Mouse (Mus musculus) frontal cortex, postnatal 14 days (tissue): ENCODE measurements at regions not wholly inside any gene's neighbourhood (a gene's known extent, or its start where the extent isn't known, plus 50 kb on each side); places are given as distances from the start of the nearest gene placed in this dataset.
"Not testable (repeated sequence)": the region's sequence is repeated elsewhere in the genome, so short reads cannot be mapped to it uniquely, and the experiment has no call there.

Experiments
- DNase-seq, 2 experiments: peaks; one replicate each; pipeline ENCODE4 v3.0.0; 2022; ENCODE audit warnings: low spot score in 2 of 2

DNA sequence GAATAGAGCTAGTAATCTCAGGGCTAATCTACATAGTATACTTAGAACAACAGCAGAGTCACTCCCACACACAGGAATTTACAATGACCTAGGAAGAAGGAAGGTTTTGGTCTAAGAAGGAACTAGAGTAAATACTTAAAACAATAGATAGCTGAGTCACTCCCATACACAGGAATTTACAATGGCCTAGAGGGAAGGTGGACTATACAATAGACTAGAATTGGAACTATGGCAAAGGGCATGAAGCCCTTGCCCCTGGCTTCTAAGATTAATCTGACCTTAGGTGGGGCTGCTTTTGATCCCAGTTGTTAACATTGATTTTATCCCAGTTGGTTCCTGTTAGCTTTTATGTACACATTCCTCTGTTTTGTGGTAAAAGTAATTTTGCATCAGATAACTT, 427.8 kb upstream of the Clint1 start:
- not testable (repeated sequence) for DNase-seq

DNA sequence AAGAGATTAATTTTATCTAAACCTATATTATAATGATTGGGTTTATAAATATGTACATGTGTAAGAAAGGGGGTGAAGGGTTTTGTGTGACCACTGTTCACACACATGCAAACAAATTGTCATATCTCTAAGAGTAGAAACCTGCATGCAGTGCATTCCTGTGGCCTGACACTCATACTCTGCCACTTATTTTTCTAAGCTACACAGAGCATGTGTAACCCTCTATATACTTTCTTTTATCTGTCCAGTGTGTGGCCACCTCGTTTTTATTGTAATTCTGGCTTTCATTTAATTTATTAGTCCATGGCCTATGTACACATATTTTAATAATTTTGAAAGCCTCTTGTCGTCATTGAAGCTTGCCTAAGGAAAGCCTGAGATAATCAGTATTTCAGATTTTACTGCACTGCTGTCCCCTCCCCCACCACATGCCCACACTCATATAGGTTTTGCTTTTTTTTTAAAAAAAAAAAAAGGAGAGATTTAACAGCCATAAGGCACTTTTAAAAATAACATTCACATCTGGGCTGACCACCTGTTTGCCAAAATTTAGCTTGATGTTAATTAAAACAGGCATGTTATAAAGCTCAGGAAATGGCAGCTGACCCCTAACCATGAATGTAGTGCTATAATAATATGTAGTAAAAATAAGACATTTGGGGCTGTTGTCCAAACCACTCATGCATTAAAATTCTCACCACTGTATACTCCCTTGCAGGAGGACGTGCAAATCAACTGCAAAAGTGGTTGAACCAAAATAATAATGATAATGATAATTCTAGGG, 410.7 kb upstream of the Clint1 start:
- DNase-seq: no peak

DNA sequence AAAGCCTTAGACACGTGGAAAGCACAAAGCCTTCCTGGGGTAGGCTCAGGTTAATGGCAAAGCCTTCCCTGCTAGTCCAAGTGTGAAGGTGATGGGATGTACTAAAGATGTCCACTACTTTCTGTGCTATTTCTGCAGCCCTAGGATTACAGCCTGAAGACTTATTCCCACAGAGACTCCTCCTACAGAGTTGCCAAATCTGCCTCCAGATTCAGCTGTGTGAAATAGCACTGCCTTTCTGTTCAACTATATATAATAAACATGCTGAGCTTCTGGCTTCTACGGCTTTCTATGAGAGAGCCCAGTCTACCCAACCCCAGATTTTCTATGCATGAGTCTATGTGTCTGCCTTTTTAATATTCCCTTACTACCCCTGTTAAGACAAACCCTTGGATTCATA, 405.3 kb upstream of the Clint1 start:
- no peak for DNase-seq

DNA sequence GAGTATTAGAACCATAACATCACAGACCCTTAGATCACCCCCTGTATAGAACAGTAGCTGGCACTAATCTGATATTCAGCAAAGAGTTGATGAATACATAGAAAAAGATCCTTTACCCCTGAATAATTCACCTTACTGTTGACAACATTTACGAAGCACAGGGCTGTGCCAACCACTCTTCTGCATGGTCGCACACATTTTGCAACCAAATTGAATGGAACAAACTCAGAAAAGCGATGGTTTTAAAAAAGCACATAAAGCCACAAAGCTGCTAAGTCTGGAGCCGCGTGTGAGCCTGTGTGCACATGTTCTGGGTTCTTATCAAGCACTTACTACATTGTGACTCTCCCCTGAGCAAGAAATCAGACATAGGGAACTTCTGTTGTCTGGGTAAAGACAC, 397.6 kb upstream of the Clint1 start:
- no peak for DNase-seq

DNA sequence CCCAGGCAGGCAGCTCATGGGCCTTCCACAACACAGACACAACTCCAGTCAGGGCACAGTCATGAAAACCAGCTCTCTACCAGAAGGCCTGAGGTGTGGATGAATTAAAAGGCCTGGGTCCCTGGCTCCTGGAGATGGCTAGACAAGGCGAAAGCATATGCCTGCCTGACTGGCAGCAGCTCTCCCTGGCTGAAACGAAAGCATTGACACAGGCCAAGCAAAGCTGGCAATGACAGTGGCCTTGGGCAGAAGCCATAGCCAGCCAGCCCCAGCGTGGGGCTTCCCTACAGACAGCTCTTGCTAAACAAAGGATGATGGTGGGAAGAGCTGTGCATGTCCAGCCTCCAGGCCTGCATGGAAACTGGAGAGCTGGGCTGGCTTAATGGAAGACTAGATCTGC, 396.9 kb upstream of the Clint1 start:
- no peak for DNase-seq

DNA sequence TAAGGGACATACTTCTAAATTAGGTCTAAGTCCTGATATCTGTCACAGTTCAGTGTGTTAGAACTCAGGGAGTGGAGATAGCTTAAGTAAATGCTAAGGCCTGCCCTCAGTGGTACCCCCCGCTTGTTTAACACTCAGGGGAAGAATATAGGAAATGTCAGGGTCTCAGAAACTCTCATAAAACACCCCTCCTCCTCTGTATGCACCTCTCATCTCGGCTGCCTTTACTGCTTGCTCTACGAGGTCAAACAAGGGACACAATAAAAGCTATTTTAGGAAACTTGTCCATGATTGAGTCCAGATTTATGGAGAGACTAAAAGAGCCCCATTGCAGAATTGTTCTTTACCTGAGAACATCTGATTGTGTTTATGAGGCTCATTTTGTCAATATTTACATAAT, 395.1 kb upstream of the Clint1 start:
- no peak for DNase-seq

DNA sequence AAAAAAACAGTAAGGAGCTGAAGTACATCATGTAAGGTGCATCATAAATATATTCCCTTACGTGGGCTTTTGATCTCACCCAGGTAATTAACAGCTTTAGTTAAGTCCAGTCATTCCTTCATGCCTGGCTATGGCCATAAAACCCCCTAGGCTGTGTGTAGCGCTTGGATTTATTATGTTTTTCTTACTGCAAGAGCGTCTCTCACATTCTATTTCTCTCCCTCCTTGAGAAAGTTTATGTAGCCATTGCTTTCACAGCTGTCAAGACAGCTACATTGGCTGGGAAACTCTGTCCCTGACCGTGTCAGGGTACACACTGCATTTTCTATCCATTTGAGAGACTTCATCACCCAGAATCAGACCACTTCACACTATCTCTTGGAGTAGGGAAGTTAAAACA, 394.3 kb upstream of the Clint1 start:
- no peak for DNase-seq

DNA sequence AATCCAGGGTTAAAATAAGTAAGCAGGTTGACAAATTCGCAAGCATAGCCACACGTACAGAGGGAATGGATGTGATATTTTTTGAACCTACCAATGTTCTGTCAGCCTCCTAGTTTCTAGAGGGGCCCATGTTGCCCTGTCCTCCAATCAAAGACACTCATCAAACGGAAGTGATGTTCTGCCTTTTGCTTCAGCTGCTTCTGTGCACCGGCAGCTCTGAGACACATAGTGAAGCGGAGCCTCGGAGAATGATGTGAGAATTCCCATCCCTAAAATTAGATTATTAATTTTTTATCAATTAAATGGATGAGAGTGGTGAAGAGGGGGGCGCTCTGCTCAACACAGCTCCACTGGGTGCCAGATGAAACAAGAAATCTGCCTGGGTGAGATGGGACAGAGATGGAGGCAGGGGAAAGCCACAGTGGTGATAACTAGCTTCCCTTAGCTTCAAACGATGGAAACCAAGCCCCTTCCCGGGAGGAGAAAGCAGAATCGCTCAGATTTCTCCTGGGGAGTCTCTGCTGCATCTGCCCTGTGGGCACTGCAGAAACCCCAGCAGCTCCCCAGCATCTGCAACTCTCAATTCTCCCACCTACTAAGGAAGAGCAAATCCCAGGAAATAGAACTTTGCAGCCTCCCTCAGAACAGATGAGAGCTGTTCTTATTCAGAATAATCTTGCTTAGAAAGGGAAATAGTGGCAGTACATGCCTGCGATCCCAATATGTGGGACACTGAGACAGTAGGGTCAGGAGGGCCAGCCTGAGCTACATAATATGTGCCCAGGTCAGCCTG, 391.7 kb upstream of the Clint1 start:
- no peak for DNase-seq

DNA sequence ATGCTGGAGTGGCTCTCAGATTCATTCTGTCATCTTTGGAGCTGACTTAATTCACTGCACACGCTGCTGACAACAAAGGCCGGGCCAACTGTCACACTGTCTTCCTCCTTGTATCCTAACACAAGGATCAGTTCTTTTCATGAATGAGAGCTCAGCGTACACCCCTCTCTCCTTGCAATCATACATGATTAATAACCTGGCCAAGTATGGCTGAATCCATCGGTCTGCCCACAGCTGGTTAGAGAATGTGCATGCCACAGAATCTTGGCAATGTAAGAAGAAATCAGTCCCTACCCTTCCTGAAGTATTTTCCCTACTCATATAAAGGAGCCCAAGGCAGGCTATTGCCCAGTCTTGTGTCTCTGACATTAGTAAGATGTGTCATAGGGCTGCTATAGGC, 387.4 kb upstream of the Clint1 start:
- DNase-seq: no peak

DNA sequence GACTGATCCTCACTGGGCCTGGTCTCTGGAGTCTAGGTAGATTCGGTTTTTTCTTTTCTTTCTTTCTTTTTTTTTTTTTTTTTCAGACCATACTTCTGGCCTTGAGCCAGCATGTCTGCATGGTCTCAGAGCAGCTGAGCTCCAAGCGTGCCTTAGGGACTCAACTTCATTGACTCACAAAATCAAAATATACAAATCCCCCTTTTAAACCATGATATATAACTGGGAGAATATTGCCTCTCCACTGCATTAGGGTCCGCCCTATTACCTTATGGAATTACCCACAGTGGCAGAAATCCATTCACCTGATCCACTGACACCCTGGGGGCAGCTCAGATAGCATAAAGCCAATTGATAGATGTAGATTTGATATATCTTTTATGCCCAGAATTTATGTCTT, 385.5 kb upstream of the Clint1 start:
- no peak for DNase-seq

DNA sequence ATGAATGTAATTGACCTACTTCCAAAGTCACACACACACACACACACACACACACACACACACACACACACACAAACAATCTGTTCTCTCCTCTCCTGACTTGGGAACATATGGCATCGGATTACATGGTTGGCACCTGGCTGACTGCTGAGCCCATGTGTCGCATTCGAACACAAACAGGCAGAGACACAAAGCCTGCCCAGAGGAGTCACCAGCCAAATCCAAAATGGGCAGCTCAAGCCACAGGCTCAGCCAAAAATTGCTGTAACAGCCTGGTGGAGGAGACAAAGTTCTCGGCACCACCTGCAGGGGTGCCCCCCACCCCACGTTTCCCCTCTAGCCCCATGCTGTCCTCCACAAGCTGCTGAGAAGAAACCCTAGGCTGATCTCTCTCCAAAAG, 379.7 kb upstream of the Clint1 start:
- no peak for DNase-seq

DNA sequence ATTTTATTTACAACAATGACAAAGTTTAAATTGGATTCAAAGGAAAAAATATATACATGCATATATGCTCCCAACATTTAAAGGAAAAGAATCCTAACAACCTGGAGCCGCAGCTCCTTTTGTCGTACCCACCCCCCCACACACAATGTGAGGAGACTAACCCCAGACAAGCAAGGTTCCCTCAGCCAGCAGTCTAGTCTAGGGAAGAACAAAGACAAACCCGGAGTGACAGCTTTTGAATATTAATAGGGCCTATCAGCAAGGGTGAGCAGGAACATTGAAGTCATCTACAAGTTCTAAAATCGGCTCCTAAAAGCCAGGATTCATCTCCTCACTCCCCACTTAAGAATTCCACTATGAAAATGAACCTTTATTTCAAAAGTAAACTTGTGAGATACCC, 374.9 kb upstream of the Clint1 start:
- no peak for DNase-seq

DNA sequence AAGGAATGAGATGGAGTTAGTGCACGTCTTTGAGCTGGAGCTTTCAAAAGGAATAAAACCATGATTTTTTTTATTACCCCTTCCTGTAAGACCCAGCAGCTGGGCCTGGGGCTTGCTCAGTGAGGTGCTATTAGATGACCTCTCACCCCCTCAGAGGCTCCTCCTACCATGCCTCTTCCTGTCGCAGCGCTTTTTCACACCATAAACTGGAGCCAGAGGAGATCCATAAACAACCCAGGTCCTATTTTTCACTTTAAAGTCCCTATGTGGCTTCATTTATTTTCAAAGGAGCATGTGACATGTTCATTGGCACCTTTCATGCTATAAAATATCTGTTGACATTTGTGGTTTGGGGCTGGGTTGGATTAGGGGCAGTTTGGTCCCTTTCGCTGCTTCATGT, 365.9 kb upstream of the Clint1 start:
- no peak for DNase-seq

DNA sequence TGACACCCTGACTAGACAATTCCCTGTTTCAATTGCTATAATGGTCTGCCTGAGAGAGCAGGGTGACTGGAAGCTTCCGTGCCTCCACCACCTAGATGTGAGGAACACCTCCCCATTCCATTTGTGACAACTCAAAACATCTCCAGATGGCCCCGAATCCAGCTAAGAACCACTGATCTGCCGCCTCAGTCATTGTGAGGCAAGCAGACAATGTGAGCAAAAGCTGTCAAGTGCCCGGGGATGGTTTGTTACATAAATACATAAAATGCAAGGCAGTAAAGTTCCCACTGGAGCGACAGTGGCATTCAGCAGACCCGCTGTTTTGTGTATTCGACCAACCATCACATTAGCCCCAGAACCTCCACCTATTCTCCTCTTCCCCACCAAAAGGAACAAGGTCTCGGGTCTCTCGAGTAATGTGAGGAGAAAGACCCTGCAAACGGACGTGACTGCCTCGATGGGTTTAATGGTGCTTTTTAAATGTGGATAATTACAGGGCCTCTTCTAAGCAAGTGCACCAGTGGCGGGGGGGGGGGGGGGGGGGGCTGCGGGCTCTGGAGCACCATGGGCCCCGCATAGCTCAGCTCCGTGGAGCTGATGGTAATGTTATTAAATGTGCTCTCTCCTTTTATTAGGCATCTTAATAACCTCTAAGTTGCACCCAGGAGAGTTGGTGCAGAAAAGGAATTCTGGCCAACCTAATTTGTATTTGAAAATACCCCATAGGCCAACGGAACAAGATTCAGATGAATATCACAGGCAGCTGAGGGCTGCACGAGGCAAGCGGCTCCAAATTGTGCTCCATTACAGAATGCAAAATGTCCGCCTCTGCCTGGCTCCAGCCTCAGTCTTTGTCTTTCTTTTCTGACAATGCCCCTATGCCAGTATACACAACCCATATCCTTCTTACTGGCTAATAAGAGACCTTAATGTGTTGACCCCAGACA, 360.6 kb upstream of the Clint1 start:
- no peak for DNase-seq

DNA sequence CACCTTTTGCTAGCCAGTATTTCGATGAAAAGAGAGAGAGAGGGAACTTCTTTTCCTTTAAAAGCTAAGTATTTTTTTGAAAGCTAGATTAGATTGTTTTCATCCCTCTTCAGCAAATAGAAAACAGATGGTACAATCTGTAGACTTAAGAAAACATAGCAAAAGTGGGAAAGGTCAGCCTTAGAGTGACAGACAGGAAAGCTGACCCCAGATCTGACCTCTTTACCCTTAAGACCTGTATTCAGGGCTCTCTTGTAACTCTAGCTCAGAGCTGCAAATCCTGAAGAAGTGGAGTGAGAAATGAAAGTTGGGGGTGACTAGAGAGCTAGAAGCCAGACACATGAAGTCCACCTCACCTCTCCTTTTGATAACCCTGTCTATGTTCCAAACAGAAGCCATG, 356.6 kb upstream of the Clint1 start:
- DNase-seq: no peak

DNA sequence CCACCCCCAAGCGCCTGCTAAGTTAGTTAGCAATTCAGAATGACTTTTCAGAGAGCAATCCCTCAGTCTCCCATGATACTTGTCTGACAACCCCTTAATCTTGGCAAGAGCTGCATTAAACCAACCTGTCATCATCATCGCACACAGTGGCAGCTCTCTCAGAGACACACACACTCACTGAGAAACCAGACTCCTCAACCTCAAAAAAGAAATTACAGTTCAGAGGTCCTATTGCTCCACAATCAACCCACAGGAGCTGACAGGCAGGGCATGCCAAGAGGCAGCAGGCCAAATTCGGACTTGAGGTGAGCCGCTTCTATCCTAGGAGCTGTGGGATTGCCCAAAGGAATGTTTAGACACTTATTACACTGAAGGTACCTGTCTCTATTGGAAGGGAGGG, 343.3 kb upstream of the Clint1 start:
- no peak for DNase-seq

DNA sequence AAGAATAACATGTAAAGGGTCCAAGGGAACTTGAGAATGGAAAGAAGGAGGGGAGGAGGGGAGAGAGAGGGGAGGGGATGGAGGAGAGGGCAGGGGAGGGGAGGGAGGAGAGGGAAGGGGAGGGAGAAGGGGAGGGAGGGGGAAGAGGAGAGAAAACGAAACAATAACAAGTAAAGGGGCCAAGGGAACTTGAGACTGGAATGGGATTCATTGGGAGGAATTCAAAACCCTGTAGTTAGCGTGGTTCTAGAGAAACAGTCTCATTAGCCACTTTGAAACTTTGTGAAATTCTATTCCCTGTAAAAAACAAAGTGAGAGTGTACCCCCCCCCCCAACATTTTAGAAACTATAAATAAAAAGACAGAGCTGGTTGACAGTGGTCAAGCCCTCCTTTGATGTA, 342.6 kb upstream of the Clint1 start:
- DNase-seq: no peak

DNA sequence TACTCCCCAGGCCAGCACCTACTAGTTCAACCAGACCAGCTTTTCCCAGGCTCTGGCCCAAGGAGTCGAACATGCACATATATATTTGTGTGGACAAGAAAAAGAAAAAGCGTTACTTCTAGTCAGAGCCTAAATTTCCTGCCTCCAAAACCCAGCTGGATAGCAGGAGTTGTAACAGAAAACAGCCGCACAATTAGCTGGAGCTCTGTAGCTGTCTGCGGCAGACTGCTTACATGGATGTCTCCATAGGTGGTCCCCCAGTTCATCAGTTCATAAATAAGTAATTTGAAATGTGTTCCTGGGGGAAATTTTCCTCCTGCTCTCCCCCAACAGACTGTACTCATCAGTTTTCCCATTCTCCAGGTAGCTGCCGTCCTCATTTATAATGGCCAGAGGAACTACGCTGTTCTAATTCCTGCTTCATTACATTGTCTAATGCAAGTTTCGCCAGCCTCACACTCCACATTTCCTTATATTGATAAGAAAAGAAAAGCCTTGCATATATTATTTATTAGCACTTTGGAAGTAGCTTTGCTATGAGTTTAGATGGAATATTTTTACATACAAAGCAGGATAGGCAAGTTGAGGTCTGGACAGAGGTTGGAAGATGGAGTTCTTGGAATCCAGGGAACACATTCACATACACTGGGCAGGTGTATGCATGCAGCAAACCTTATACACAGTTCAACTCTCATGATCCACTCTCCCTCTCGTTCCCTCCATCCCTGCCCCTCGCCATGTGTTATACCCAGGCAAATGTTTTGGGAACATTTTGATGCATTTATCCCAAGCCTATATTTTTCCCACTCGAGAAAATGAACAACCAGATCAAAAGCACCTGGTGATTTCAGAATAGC, 337.2 kb upstream of the Clint1 start:
- no peak for DNase-seq

DNA sequence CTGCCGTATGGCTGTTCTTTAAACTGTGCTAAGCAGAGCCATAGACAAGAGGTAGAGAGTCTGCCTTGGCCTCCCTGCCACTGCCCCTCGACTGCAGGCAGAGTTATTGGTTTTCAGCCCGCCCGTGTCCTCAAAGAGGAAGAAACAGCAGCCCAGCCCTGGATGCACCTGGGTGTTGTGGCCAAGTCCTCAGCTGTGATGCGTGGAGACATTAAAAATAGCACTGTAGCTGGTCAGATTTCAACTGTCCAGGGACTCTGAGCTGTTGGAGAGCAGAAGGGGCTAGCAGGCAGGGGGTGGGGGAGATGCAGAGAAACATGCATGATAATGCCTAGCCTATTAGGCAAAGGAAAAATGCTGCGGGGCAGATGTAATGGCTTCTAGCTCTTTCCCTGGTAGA, 327.1 kb upstream of the Clint1 start:
- DNase-seq: no peak

DNA sequence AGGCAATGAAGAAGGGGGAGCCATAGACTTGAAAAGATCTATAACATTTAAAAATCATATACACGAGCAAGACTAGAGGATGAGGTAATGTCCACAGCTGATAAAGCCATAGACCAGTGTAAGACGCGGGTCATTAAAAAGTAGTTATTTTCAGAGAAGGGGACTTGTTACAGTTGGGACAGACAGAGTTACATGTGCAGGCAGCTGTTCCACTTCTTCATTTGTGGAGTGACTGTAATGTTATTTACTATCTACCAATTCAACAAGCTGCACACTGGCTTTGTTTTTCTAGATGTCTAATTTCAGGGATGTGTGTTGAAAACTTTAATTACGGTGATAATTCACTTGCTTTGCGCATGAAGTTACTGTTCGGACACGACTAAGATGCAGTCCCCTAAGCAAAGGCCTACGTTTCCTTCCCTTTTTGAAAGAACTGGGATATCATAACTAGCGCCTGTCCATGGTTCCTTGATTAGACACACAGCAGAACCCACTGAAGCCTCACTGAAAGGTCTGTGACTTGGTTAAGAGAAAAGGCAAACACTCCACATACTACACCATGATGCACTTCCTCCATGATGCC, 320.7 kb upstream of the Clint1 start:
- no peak for DNase-seq
